Mouse (Mus musculus): ENCODE data around the gene 9630041A04Rik.

The 9630041A04Rik gene

GRCm38 (mm10) chr9:101919324-101919723 is 57.7 kb downstream of the 9630041A04Rik start:
- DNase-seq: no peak

GRCm38 (mm10) chr9:101922846-101923245 is 61.2 kb downstream of the 9630041A04Rik start:
- DNase-seq: no peak

GRCm38 (mm10) chr9:101924829-101925228 is 63.2 kb downstream of the 9630041A04Rik start:
- no peak for DNase-seq

GRCm38 (mm10) chr9:101933946-101934573 is 72.4 kb downstream of the 9630041A04Rik start:
- DNase-seq: no peak

- DNase-seq: no peak
These were observed 73.2 kb downstream of the 9630041A04Rik start for GRCm38 (mm10) chr9:101934887-101935286.

- DNase-seq: no peak
These were observed 76.4 kb downstream of the 9630041A04Rik start for GRCm38 (mm10) chr9:101938066-101938465.

GRCm38 (mm10) chr9:101939006-101939405 is 77.4 kb downstream of the 9630041A04Rik start:
- no peak for DNase-seq

- DNase-seq: no peak
These were observed 78.5 kb downstream of the 9630041A04Rik start for GRCm38 (mm10) chr9:101940182-101940581.

- DNase-seq: no peak
These were observed 80.5 kb downstream of the 9630041A04Rik start for GRCm38 (mm10) chr9:101942058-101942669.

GRCm38 (mm10) chr9:101945326-101945725 is 83.7 kb downstream of the 9630041A04Rik start:
- no peak for DNase-seq

- no peak for DNase-seq
These were observed 84.2 kb downstream of the 9630041A04Rik start for GRCm38 (mm10) chr9:101945814-101946213.

GRCm38 (mm10) chr9:101950101-101950500 is 88.5 kb downstream of the 9630041A04Rik start:
- DNase-seq: no peak

- no peak for DNase-seq
These were observed 92.9 kb downstream of the 9630041A04Rik start for GRCm38 (mm10) chr9:101954529-101954928.

GRCm38 (mm10) chr9:101956228-101956627 is 94.6 kb downstream of the 9630041A04Rik start:
- no peak for DNase-seq

- no peak for DNase-seq
These were observed 110.2 kb downstream of the 9630041A04Rik start for GRCm38 (mm10) chr9:101971806-101972205.

GRCm38 (mm10) chr9:101972314-101972713 is 110.7 kb downstream of the 9630041A04Rik start:
- DNase-seq: peak in 1 of 2 experiments; percentile 10

GRCm38 (mm10) chr9:101976884-101977465 is 115.3 kb downstream of the 9630041A04Rik start:
- no peak for DNase-seq

- no peak for DNase-seq
These were observed 119.5 kb downstream of the 9630041A04Rik start for GRCm38 (mm10) chr9:101981161-101981560.

GRCm38 (mm10) chr9:101982378-101982777 is 120.7 kb downstream of the 9630041A04Rik start:
- DNase-seq: no peak

- DNase-seq: no peak
These were observed 125.3 kb downstream of the 9630041A04Rik start for GRCm38 (mm10) chr9:101986910-101987309.

- no peak for DNase-seq
These were observed 128.4 kb downstream of the 9630041A04Rik start for GRCm38 (mm10) chr9:101990032-101990431.

GRCm38 (mm10) chr9:101990836-101991235 is 129.2 kb downstream of the 9630041A04Rik start:
- DNase-seq: no peak
